Mouse (Mus musculus): ENCODE measurements around the gene Nicn1. TPM values are rescaled to one million over a fixed set of nuclear protein-coding genes. Genes with fewer than 3 reads are reported as not detected.
"Not testable (repeated sequence)": the region's sequence is repeated elsewhere in the genome, so short reads cannot be mapped to it uniquely, and the experiment has no call there.

Gene Nicn1
- polyA plus RNA-seq, 1 experiment: 27.3 TPM

- no peak for DNase-seq (ENCODE audit: low read depth)
Observed at GRCm38 (mm10) chr9:108278697-108279450, 11.4 kb upstream of the Nicn1 start.

- no peak for DNase-seq (ENCODE audit: low read depth)
Observed at GRCm38 (mm10) chr9:108280071-108280828, 10.0 kb upstream of the Nicn1 start.

- no peak for DNase-seq (ENCODE audit: low read depth)
Observed at GRCm38 (mm10) chr9:108284410-108284809, 5.8 kb upstream of the Nicn1 start.

- not testable (repeated sequence) for DNase-seq (ENCODE audit: low read depth)
Observed at GRCm38 (mm10) chr9:108287526-108288238, 2.5 kb upstream of the Nicn1 start.

GRCm38 (mm10) chr9:108289347-108289746 is 882 bp upstream of the Nicn1 start:
- DNase-seq (ENCODE audit: low read depth): no peak

GRCm38 (mm10) chr9:108290773-108291172 is 544 bp downstream of the Nicn1 start:
- DNase-seq (ENCODE audit: low read depth): no peak

- no peak for DNase-seq (ENCODE audit: low read depth)
Observed at GRCm38 (mm10) chr9:108296453-108297355, 6.5 kb downstream of the Nicn1 start, which contains the start of gene Amt. Gene Amt (plus strand): TSS chr9:108296853.

- no peak for DNase-seq (ENCODE audit: low read depth)
Observed at GRCm38 (mm10) chr9:108301853-108302252, 11.6 kb downstream of the Nicn1 start.

GRCm38 (mm10) chr9:108304716-108305115 is 14.5 kb downstream of the Nicn1 start:
- no peak for DNase-seq (ENCODE audit: low read depth)

GRCm38 (mm10) chr9:108305170-108305569 is 14.9 kb downstream of the Nicn1 start:
- DNase-seq (ENCODE audit: low read depth): no peak

- DNase-seq (ENCODE audit: low read depth): peak; percentile 97
Observed at GRCm38 (mm10) chr9:108305629-108306520, 15.6 kb downstream of the Nicn1 start, which contains the start of the genes Rhoa and Tcta. Gene Rhoa (plus strand): TSS chr9:108306129. Gene Tcta (minus strand): TSS chr9:108306160.

GRCm38 (mm10) chr9:108306571-108306980 is 16.3 kb downstream of the Nicn1 start:
- no peak for DNase-seq (ENCODE audit: low read depth)

GRCm38 (mm10) chr9:108307021-108307807 is 17.0 kb downstream of the Nicn1 start:
- DNase-seq (ENCODE audit: low read depth): no peak

GRCm38 (mm10) chr9:108308141-108308540 is 17.9 kb downstream of the Nicn1 start:
- DNase-seq (ENCODE audit: low read depth): no peak

- DNase-seq (ENCODE audit: low read depth): no peak
Observed at GRCm38 (mm10) chr9:108317572-108317971, 27.3 kb downstream of the Nicn1 start.

- no peak for DNase-seq (ENCODE audit: low read depth)
Observed at GRCm38 (mm10) chr9:108318462-108318861, 28.2 kb downstream of the Nicn1 start.

GRCm38 (mm10) chr9:108322054-108322453 is 31.8 kb downstream of the Nicn1 start:
- not testable (repeated sequence) for DNase-seq (ENCODE audit: low read depth)

- no peak for DNase-seq (ENCODE audit: low read depth)
Observed at GRCm38 (mm10) chr9:108324784-108325183, 34.6 kb downstream of the Nicn1 start.

- no peak for DNase-seq (ENCODE audit: low read depth)
Observed at GRCm38 (mm10) chr9:108325811-108326210, 35.6 kb downstream of the Nicn1 start.

All from gonadal fat pad, adult 2 months (tissue).